Mouse (Mus musculus) central nervous system, embryonic 18 days (tissue): ENCODE measurements around the gene Aif1l. TPM values are rescaled to one million over a fixed set of nuclear protein-coding genes. Genes with fewer than 3 reads are reported as not detected.

ENCODE experiments used
- polyA plus RNA-seq: library from polyadenylated mRNA; depleted of rRNA; stranded (reverse); fragments of >200 nt; gene quantifications from 2 replicates; pipeline ENCODE4 v1.2.3, GENCODE M21; 2012; rRNA removed

Aif1l gene
- 18.1 and 20.1 TPM in 2 replicates for polyA plus RNA-seq

DNA sequence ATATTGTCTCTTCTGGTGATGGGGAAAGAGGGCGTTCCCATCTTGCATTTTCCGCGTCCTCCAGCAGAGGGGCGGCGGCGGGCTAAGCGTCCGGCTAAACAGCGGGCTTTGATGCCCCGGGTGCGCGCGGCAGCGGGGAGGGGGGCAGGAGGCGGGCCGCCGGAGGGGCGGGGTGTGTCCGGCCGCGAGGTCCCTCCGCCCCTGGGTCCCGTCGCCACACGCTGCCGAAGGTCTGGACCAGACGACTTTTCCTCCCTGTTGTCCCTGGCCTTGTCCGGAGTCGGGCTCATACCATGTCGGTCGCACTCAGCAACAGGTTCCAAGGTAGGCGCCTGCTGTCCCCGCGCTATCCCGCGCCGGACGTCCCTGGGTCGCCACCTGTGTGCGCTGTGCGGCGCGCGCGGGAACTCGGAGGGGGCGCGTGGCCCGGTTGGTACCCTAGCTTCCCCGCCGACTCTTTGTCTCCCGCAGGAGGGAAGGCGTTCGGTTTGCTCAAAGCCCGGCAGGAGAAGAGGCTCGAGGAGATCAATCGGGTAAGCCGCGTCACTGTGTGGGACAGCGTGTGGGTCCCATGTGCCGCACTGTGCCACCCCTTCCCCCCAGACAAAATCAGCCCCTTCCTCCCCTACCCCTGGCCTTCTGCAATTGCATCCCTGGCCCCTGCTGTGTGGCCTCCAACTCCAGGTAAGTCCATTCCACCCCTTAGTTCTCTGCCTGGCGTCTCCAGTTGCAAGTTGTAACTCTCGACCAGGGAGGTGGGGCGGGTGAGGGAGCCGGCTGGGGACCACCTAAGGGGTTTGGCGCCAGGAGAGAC lies at the start of gene Aif1l:
TSS of gene Aif1l (plus strand) at position 82 of the 814 bp plus-strand sequence.

DNA sequence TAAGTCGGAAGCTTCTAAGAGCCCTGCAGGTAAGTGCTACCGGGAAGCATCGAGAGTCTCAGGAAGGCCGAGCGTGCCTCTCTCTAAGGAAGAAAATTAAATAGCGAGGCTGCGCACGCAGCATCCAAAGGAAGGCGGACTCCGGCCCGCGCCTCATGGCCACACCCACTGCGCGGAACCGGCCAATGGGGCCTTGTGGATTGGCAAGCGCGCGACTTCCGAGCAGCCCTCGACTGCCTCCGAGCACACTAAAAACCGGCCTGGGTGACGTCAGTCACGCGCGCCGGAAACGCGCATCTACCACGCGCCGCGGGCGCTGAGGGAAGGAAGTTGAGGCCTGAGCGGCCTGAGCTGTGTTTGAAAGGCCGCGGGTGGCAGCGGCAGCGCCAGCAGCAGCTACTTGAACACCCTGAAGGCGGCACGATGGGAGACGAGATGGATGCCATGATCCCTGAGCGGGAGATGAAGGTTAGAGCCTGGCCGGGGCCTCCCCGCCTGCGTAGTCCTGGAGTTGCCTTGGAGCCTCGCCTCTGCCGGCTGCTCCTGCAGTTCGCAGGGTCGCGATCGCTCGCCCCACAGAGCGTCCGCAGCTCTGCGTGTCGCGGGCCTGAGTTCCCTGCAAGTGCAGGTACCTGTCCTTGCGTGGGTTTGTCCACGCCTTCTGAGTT lies 24.3 kb downstream of the Aif1l start, which contains the start of gene Nup214:
TSS of gene Nup214 (plus strand) at position 296 of the 668 bp plus-strand sequence.

Other genes with a start within 250 kb of the Aif1l start
- 0.04 and 0.05 TPM in 2 replicates for gene Qrfp, start 139.6 kb upstream of the Aif1l start, polyA plus RNA-seq
- 7.2 and 8.1 TPM in 2 replicates for gene Fibcd1, start 104.1 kb upstream of the Aif1l start, polyA plus RNA-seq
- 3.6 and 4.1 TPM in 2 replicates for gene Lamc3, start 62.8 kb upstream of the Aif1l start, polyA plus RNA-seq
- gene Nup214, start 24.3 kb downstream of the Aif1l start, polyA plus RNA-seq: 26.8 and 27.9 TPM in 2 replicates
- 0.36 and 0.64 TPM in 2 replicates for gene Fam78a, start 134.7 kb downstream of the Aif1l start, polyA plus RNA-seq
- gene Plpp7, start 145.4 kb downstream of the Aif1l start, polyA plus RNA-seq: 22.1 and 22.2 TPM in 2 replicates
- 89.9 and 106 TPM in 2 replicates for gene Prrc2b, start 200.9 kb downstream of the Aif1l start, polyA plus RNA-seq